ENCODE assay signal across 13 mouse cellular contexts in the genomic region with DNA sequence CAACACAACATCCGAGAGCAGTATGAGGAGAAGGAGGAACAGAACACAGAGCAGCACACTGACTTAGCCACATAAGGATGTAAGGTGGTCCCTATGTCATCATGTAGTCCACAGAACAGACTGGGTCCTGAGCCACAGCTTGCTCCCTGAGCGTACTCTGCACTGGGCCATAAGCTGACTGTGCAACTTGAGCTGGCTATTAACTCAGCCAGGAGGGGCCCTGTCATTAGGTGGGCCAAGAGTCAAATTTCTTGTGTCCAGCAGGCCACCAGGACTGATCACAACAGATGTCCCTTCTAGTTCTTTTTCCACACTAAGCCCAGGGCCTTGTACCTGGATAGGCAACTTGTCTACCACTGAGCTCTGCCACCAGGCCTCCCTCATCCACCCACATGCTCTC. TPM values are rescaled to one million over a fixed set of nuclear protein-coding genes. Genes with fewer than 3 reads are reported as not detected.
DNase-seq lines count a peak whose midpoint lies in the region; ATAC-seq and TF ChIP-seq lines count a peak whose summit lies in the region.
"Had no signal": no experiment of that assay in that cellular context is flagged by ENCODE, and none has a peak within 500 bp of the region (broad histone marks: within the 10 kb centered on the region; RNA-seq: fewer than 3 reads in every experiment).

No protein-coding gene starts in this region.

- no peak for TF ChIP-seq CTCF in liver, adult 2 months (IDR thresholded peaks at IDR 0.05; ENCODE audit: low read depth, low read length)

- peaks cover 63% of the 10 kb centered on the region for H3K79me2 ChIP-seq in liver, adult 2 months (ENCODE audit: control insufficient read depth, insufficient read depth, low read length)

- peak; percentile 66 for ATAC-seq in intestine, embryonic 16.5 days

- H3K9ac ChIP-seq in liver, adult 2 months (ENCODE audit: low read depth, low read length) = peak overlapping the region; percentile 35
- H3K9ac ChIP-seq in intestine, embryonic 16.5 days (ENCODE audit: low read depth, low read length) = 0 out of 2 replicates have a peak overlapping the region, but pooled peaks have one; percentile 9
- H3K9ac ChIP-seq: embryonic facial prominence, embryonic 13.5 days; hindbrain, embryonic 15.5 days had no signal

- H3K4me2 ChIP-seq in intestine, embryonic 16.5 days (ENCODE audit: low read depth, low read length) = no peak overlapping the region
- H3K4me2 ChIP-seq: embryonic facial prominence, embryonic 13.5 days; hindbrain, embryonic 15.5 days had no signal

- intact Hi-C loops in gastrocnemius, postnatal 36 days (cut with DNase I) = no loop called here
- intact Hi-C loops in gastrocnemius, postnatal 14 days (cut with DNase I; ENCODE audit: low total_unique reads) = no loop called here

- peak; percentile 23 to 24 for DNase-seq in gastrocnemius, postnatal 36 days
- no peak for DNase-seq in gastrocnemius, postnatal 14 days
- DNase-seq in liver, adult 2 months (ENCODE audit: extremely low read depth, low read depth, low spot score) = no peak
- DNase-seq in liver = no peak
- DNase-seq in mesoderm, embryonic 11.5 days (ENCODE audit: low read depth, low spot score) = peak; percentile 38
- DNase-seq in cerebellum, postnatal 25 days = no peak
- DNase-seq in right cerebral cortex, postnatal 10 days (ENCODE audit: low spot score in 2 of 2) = no peak
- DNase-seq: lung, postnatal 14 days; right cerebral cortex, adult 18-20 months had no signal

- WGBS in liver, adult 2 months = 19% methylated on average over 2 of the region's 2 CpGs
- WGBS in intestine, embryonic 16.5 days = 67% methylated on average over 2 of the region's 2 CpGs

- H3K4me1 ChIP-seq in liver, adult 2 months (ENCODE audit: control insufficient read depth, insufficient read depth, low read length) = peaks cover 63% of the 10 kb centered on the region
- H3K4me1 ChIP-seq in intestine, embryonic 16.5 days (ENCODE audit: control insufficient read depth, insufficient read depth, low read length) = peaks cover 15% of the 10 kb centered on the region

- peak overlapping the region; percentile 33 for H3K27ac ChIP-seq in liver, adult 2 months (replicated peaks; ENCODE audit: insufficient read depth, low read depth, low read length)
- H3K27ac ChIP-seq in intestine, embryonic 16.5 days (ENCODE audit: low read length) = no peak overlapping the region
- H3K27ac ChIP-seq: embryonic facial prominence, embryonic 13.5 days; hindbrain, embryonic 15.5 days had no signal

- H3K36me3 ChIP-seq in liver, adult 2 months (ENCODE audit: control insufficient read depth, insufficient read depth, low read length) = peaks cover 55% of the 10 kb centered on the region
- no peaks in the 10 kb centered on the region for H3K36me3 ChIP-seq in intestine, embryonic 16.5 days (ENCODE audit: control insufficient read depth, insufficient read depth, low read length)

- no peak overlapping the region for H3K4me3 ChIP-seq in liver, adult 2 months (ENCODE audit: insufficient read depth, low read depth, low read length)
- H3K4me3 ChIP-seq in intestine, embryonic 16.5 days (ENCODE audit: low read length) = no peak overlapping the region
- H3K4me3 ChIP-seq: embryonic facial prominence, embryonic 13.5 days; hindbrain, embryonic 15.5 days had no signal

- H3K9me3 ChIP-seq in intestine, embryonic 16.5 days (ENCODE audit: control insufficient read depth, low read length) = no peaks in the 10 kb centered on the region
- H3K9me3 ChIP-seq: embryonic facial prominence, embryonic 13.5 days; hindbrain, embryonic 15.5 days had no signal

- no peaks in the 10 kb centered on the region for H3K27me3 ChIP-seq in liver, adult 2 months (ENCODE audit: control insufficient read depth, insufficient read depth, low read length)
- H3K27me3 ChIP-seq in intestine, embryonic 16.5 days (replicated peaks; ENCODE audit: control insufficient read depth, insufficient read depth, low read length) = no peaks in the 10 kb centered on the region
- H3K27me3 ChIP-seq: embryonic facial prominence, embryonic 13.5 days; hindbrain, embryonic 15.5 days had no signal

- no peak for TF ChIP-seq POLR2A in liver, adult 2 months (IDR thresholded peaks at IDR 0.05; ENCODE audit: extremely low read depth, insufficient read depth, low read length)

RNA-seq across cellular contexts. Expression of a gene that starts 8.2 kb away (rescaled TPM):
- 10 to 100 TPM; 38.7 to 50.5 TPM for total RNA-seq in gastrocnemius, postnatal 36 days (2021)
- total RNA-seq in gastrocnemius, postnatal 14 days (2021) = 10 to 100 TPM; 35.0 to 37.6 TPM
- 59.2 and 64.0 TPM in 2 replicates for total RNA-seq in liver, adult 2 months (2014; rRNA removed)
- polyA plus RNA-seq in liver, adult 2 months (2012; rRNA removed) = 51.2 and 55.7 TPM in 2 replicates
- polyA plus RNA-seq in intestine, embryonic 16.5 days (2015; fragmentation: Nextera tagmentation; extraction: Ambion mirVana) = 16.5 and 17.2 TPM in 2 replicates

RNA-seq across cellular contexts. Expression of a gene that starts 29.6 kb away (rescaled TPM):
- total RNA-seq in gastrocnemius, postnatal 36 days (2021) = 1 to 10 TPM; 5.2 to 9.3 TPM
- 1 to 10 TPM; 6.0 TPM for total RNA-seq in gastrocnemius, postnatal 14 days (2021)
- total RNA-seq in liver, adult 2 months (2014; rRNA removed) = 16.3 and 30.3 TPM in 2 replicates
- polyA plus RNA-seq in liver, adult 2 months (2012; rRNA removed) = 52.0 and 70.9 TPM in 2 replicates
- polyA plus RNA-seq in intestine, embryonic 16.5 days (2015; fragmentation: Nextera tagmentation; extraction: Ambion mirVana) = not detected in 2 replicates
- polyA plus RNA-seq: embryonic facial prominence, embryonic 13.5 days had no signal

RNA-seq across cellular contexts. Expression of a gene that starts 31.4 kb away (rescaled TPM):
- under 1 TPM in 1 of 2 experiments, not detected in 1; 0.23 TPM for total RNA-seq in gastrocnemius, postnatal 36 days (2021)
- under 1 TPM in 1 of 2 experiments, not detected in 1; 0.82 TPM for total RNA-seq in gastrocnemius, postnatal 14 days (2021)
- 164 and 180 TPM in 2 replicates for total RNA-seq in liver, adult 2 months (2014; rRNA removed)
- 453 and 487 TPM in 2 replicates for polyA plus RNA-seq in liver, adult 2 months (2012; rRNA removed)
- 65.6 and 72.2 TPM in 2 replicates for polyA plus RNA-seq in intestine, embryonic 16.5 days (2015; fragmentation: Nextera tagmentation; extraction: Ambion mirVana)
- total RNA-seq: layer of hippocampus, postnatal 25 days had no signal
- polyA plus RNA-seq: embryonic facial prominence, embryonic 13.5 days had no signal

RNA-seq across cellular contexts. Expression of a gene that starts 50.3 kb away (rescaled TPM):
- 10 to 100 TPM; 23.6 to 30.5 TPM for total RNA-seq in gastrocnemius, postnatal 36 days (2021)
- 10 to 100 TPM; 22.2 to 27.7 TPM for total RNA-seq in gastrocnemius, postnatal 14 days (2021)
- total RNA-seq in liver, adult 2 months (2014; rRNA removed) = 2.7 and 5.0 TPM in 2 replicates
- 11.2 and 13.5 TPM in 2 replicates for polyA plus RNA-seq in liver, adult 2 months (2012; rRNA removed)
- polyA plus RNA-seq in intestine, embryonic 16.5 days (2015; fragmentation: Nextera tagmentation; extraction: Ambion mirVana) = 5.5 and 5.9 TPM in 2 replicates

Comparison
In these comparisons a context has a peak if more than half of its experiments do, and no peak if none do; other contexts are left out.
1. DNase-seq: peak in gastrocnemius, postnatal 36 days (2 of 2) and mesoderm, embryonic 11.5 days (single experiment); none in gastrocnemius, postnatal 14 days (single experiment), liver, adult 2 months (single experiment), liver (single experiment), cerebellum, postnatal 25 days (0 of 2) and right cerebral cortex, postnatal 10 days (0 of 2).
2. RNA of a gene that starts 31.4 kb away (total RNA-seq): 164 to 180 TPM in liver, adult 2 months; 0.82 TPM in gastrocnemius, postnatal 14 days and 0.23 TPM in gastrocnemius, postnatal 36 days; every median in the first group is over 10 times any median in the second.